Mouse (Mus musculus) cerebellum, adult 11 months (tissue): ENCODE measurements around the gene Zfp316.

Experiments used
- DNase-seq: peaks from one replicate; pipeline ENCODE4 v3.0.0; 2022

Zfp316 gene

GRCm38 (mm10) chr5:143275761-143276160 lies 5.9 kb upstream of the Zfp316 start:
- DNase-seq = no peak

- DNase-seq = no peak
These were observed 2.9 kb upstream of the Zfp316 start for GRCm38 (mm10) chr5:143272540-143273330.

- DNase-seq = no peak
These were observed 2.3 kb upstream of the Zfp316 start for GRCm38 (mm10) chr5:143272108-143272507.

- DNase-seq = no peak
These were observed 1.8 kb upstream of the Zfp316 start for GRCm38 (mm10) chr5:143271642-143272041.

- DNase-seq = no peak
These were observed 313 bp upstream of the Zfp316 start for GRCm38 (mm10) chr5:143270151-143270519.

- DNase-seq = no peak
These were observed 848 bp downstream of the Zfp316 start for GRCm38 (mm10) chr5:143268985-143269362.

- DNase-seq = no peak
These were observed 3.0 kb downstream of the Zfp316 start for GRCm38 (mm10) chr5:143266794-143267193.

GRCm38 (mm10) chr5:143265409-143265808 lies 4.4 kb downstream of the Zfp316 start:
- DNase-seq = no peak

GRCm38 (mm10) chr5:143264689-143265088 lies 5.1 kb downstream of the Zfp316 start:
- no peak for DNase-seq

- no peak for DNase-seq
These were observed 8.2 kb downstream of the Zfp316 start for GRCm38 (mm10) chr5:143261636-143262035.

GRCm38 (mm10) chr5:143255802-143256201 lies 14.0 kb downstream of the Zfp316 start:
- no peak for DNase-seq

GRCm38 (mm10) chr5:143255131-143255519 lies 14.7 kb downstream of the Zfp316 start:
- DNase-seq = no peak

- peak; percentile 37 for DNase-seq
These were observed 15.2 kb downstream of the Zfp316 start for GRCm38 (mm10) chr5:143254487-143255130.

GRCm38 (mm10) chr5:143253881-143254486 lies 15.8 kb downstream of the Zfp316 start:
- DNase-seq = no peak

GRCm38 (mm10) chr5:143253186-143253880 lies 16.5 kb downstream of the Zfp316 start:
- DNase-seq = peak; percentile 63

GRCm38 (mm10) chr5:143252791-143253185 lies 17.0 kb downstream of the Zfp316 start:
- DNase-seq = no peak

GRCm38 (mm10) chr5:143252039-143252438 lies 17.8 kb downstream of the Zfp316 start:
- no peak for DNase-seq

- DNase-seq = no peak
These were observed 24.9 kb downstream of the Zfp316 start for GRCm38 (mm10) chr5:143244926-143245325.

GRCm38 (mm10) chr5:143236036-143236435 lies 33.8 kb downstream of the Zfp316 start:
- DNase-seq = no peak

GRCm38 (mm10) chr5:143235028-143235693 lies 34.7 kb downstream of the Zfp316 start, which contains the start of gene Zfp12:
Zfp12 (plus strand) TSS chr5:143235163.
- DNase-seq = peak; percentile 95

- DNase-seq = no peak
These were observed 43.0 kb downstream of the Zfp316 start, which contains the start of gene Spdye4a for GRCm38 (mm10) chr5:143226790-143227189. Spdye4a (minus strand) TSS chr5:143226890.

- no peak for DNase-seq
These were observed 47.5 kb downstream of the Zfp316 start for GRCm38 (mm10) chr5:143222287-143222686.

GRCm38 (mm10) chr5:143220996-143221395 lies 48.8 kb downstream of the Zfp316 start:
- DNase-seq = no peak
